Mouse (Mus musculus) small intestine, adult 2 months (tissue): ENCODE measurements at regions not wholly inside any gene's neighbourhood (a gene's known extent, or its start where the extent isn't known, plus 50 kb on each side); places are given as distances from the start of the nearest gene placed in this dataset.

Experiments used
- H3K27ac ChIP-seq: fragments of 200-500 bp; 2 replicates; pipeline ENCODE4 v1.5.1; 2012; ENCODE audit warnings: low read depth, low read length, control low read depth, inconsistent platforms; ENCODE audit not compliant: insufficient read depth
- H3K27me3 ChIP-seq: fragments of 200-500 bp; 2 replicates; pipeline ENCODE4 v1.6.1; 2012; ENCODE audit warnings: mild to moderate bottlenecking, moderate library complexity, low read length, inconsistent platforms; ENCODE audit not compliant: control insufficient read depth, insufficient read depth
- H3K36me3 ChIP-seq: fragments of 200-500 bp; 2 replicates; pipeline ENCODE4 v1.6.1; 2012; ENCODE audit warnings: mild to moderate bottlenecking, low read length, control low read depth, inconsistent platforms; ENCODE audit not compliant: control insufficient read depth, insufficient read depth
- H3K4me1 ChIP-seq: fragments of 200-500 bp; 2 replicates; pipeline ENCODE4 v1.6.1; 2012; ENCODE audit warnings: low read length, inconsistent platforms, mixed read lengths; ENCODE audit not compliant: control insufficient read depth, insufficient read depth, insufficient read length
- H3K4me3 ChIP-seq: fragments of 200-500 bp; 2 replicates; pipeline ENCODE4 v1.5.1; 2012; ENCODE audit warnings: low read depth, mild to moderate bottlenecking, control low read depth, inconsistent platforms, low read length, moderate library complexity
- CTCF ChIP-seq: fragments of 200-500 bp; IDR thresholded peaks from 2 replicates; pipeline ENCODE4 v1.5.1; 2012; ENCODE audit warnings: low read depth, mild to moderate bottlenecking, control low read depth, inconsistent platforms, low read length, moderate library complexity, mixed read lengths; ENCODE audit not compliant: insufficient replicate concordance, insufficient read length; ENCODE audit errors: extremely low read depth
- POLR2A ChIP-seq: fragments of 200-500 bp; IDR thresholded peaks from 2 replicates; pipeline ENCODE4 v1.6.1; 2012; ENCODE audit warnings: low read depth, mild to moderate bottlenecking, control low read depth, inconsistent platforms, low read length, moderate library complexity
- WGBS: fragments of 180-500 bp; shearing (Covaris S2); methylation state at CpG from one replicate; pipeline ENCODE4 v1.1.7; 2018; 5-methylcytosine and 5-hydroxymethylcytosine counted together

DNA sequence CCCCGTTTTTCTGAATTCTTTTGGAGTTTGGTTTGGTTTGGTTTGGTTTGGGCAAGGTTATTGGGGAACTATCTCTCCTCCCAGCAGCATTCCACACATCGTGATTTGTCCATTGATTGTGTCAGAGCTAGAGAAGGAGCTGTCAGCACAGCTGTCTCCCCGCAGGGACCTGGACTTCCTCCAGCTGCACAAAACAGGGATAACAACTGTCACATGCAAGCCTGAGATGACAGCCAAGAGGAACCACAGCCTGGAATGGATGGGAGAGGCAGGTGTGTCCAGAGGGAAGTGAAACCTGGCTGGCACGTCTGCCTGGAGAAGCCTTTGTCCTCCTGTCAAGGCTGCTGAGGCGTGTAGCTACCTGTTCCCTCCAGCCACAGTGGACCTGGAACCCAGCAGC lies 274.5 kb upstream of the Sulf2 start:
- 25% methylated on average over 5 of the region's 5 CpGs for WGBS
- Histone ChIP-seq H3K4me1 (peaks cover 2% of the 10 kb centered on the region), H3K36me3 (no peaks in the 10 kb centered on the region), H3K27ac (no peak overlapping the region), H3K27me3 (no peaks in the 10 kb centered on the region), H3K4me3 (no peak overlapping the region)
- TF ChIP-seq CTCF, result no peak
- TF ChIP-seq POLR2A, result no peak

- no peaks in the 10 kb centered on the region for H3K27me3 ChIP-seq
- no peaks in the 10 kb centered on the region for H3K36me3 ChIP-seq
- WGBS, result 82% methylated on average over 12 of the region's 12 CpGs
- no peak overlapping the region for H3K4me3 ChIP-seq
- no peak overlapping the region for H3K27ac ChIP-seq
- TF ChIP-seq POLR2A, result no peak
- TF ChIP-seq CTCF, result no peak
- H3K4me1 ChIP-seq, result peaks cover 2% of the 10 kb centered on the region
These were observed 274.0 kb upstream of the Sulf2 start for GRCm38 (mm10) chr2:166429494-166429893.

DNA sequence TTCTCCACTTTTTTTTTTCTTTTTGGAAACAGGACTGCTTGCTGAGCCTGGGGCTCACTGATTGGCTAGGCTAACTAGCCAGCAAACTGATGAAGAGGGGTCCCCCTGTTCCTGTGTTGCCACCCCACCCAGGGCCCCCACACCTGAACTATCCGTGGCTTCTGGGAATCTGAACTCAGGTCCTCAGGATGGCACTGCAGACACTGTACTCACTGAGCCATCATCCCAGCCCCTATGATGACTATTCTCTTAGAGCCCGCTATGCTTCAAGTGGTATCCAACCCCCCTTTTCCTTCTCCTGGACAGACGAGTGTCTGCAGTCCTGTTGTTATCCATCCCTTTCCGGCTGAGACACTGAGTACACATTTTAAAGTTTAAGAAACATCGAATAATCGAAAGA lies 271.9 kb upstream of the Sulf2 start:
- 76% methylated on average over 6 of the region's 6 CpGs for WGBS
- Histone ChIP-seq H3K36me3 (no peaks in the 10 kb centered on the region), H3K4me3 (no peak overlapping the region), H3K27me3 (no peaks in the 10 kb centered on the region), H3K4me1 (peaks cover 2% of the 10 kb centered on the region; the same call in 1 of the 2 replicates), H3K27ac (no peak overlapping the region)
- TF ChIP-seq CTCF (no peak), POLR2A (no peak)

- H3K4me3 ChIP-seq, result no peak overlapping the region
- H3K36me3 ChIP-seq, result no peaks in the 10 kb centered on the region
- no peaks in the 10 kb centered on the region for H3K27me3 ChIP-seq
- no peak for TF ChIP-seq POLR2A
- TF ChIP-seq CTCF, result no peak
- 33% methylated on average over 10 of the region's 10 CpGs for WGBS
- H3K27ac ChIP-seq, result no peak overlapping the region
- H3K4me1 ChIP-seq, result peaks cover 2% of the 10 kb centered on the region; the same call in 1 of the 2 replicates
These were observed 271.5 kb upstream of the Sulf2 start for GRCm38 (mm10) chr2:166426960-166427359.

DNA sequence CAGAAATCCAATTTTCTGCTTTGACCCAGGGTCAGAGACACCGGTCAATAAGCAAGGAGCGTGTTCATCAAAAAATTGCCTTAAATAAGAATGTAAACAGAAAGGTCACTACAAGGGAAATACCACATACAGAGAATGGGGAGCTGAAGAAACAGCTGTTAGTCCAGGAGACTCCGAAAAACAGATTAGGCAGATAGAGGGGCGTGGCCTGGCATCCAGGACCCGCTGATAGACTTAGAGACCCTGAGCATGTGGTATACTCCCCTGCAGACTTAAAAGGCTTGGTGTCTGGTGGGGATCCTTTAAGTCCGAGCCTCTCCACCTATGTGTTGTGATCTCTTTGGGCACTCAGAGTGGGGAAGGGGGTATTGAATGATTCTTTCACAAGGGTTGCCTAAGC lies 271.0 kb upstream of the Sulf2 start:
- Histone ChIP-seq H3K27ac (no peak overlapping the region), H3K27me3 (no peaks in the 10 kb centered on the region), H3K36me3 (no peaks in the 10 kb centered on the region), H3K4me3 (no peak overlapping the region), H3K4me1 (peaks cover 2% of the 10 kb centered on the region; the same call in 1 of the 2 replicates)
- WGBS, result 54% methylated on average over 6 of the region's 6 CpGs
- TF ChIP-seq CTCF, result no peak
- TF ChIP-seq POLR2A, result no peak

- WGBS, result 76% methylated on average over 3 of the region's 3 CpGs
- no peak overlapping the region for H3K27ac ChIP-seq
- TF ChIP-seq CTCF (no peak), POLR2A (no peak)
- H3K27me3 ChIP-seq, result no peaks in the 10 kb centered on the region
- H3K36me3 ChIP-seq, result no peaks in the 10 kb centered on the region
- H3K4me1 ChIP-seq, result peaks cover 2% of the 10 kb centered on the region; the same call in 1 of the 2 replicates
- H3K4me3 ChIP-seq, result no peak overlapping the region
These were observed 269.7 kb upstream of the Sulf2 start for GRCm38 (mm10) chr2:166425141-166425540.

GRCm38 (mm10) chr2:166423132-166423660 lies 267.7 kb upstream of the Sulf2 start:
- H3K36me3 ChIP-seq, result no peaks in the 10 kb centered on the region
- no peak overlapping the region for H3K27ac ChIP-seq
- H3K4me3 ChIP-seq, result no peak overlapping the region
- peaks cover 2% of the 10 kb centered on the region; the same call in 1 of the 2 replicates for H3K4me1 ChIP-seq
- WGBS, result 83% methylated on average over 6 of the region's 6 CpGs
- H3K27me3 ChIP-seq, result no peaks in the 10 kb centered on the region
- TF ChIP-seq POLR2A (no peak), CTCF (no peak)

- WGBS, result 62% methylated on average over 8 of the region's 8 CpGs
- no peak for TF ChIP-seq POLR2A
- no peak for TF ChIP-seq CTCF
- no peak overlapping the region for H3K27ac ChIP-seq
- H3K4me1 ChIP-seq, result 0 out of 2 replicates have a peak, but pooled peaks cover 1% of the 10 kb centered on the region
- H3K27me3 ChIP-seq, result no peaks in the 10 kb centered on the region
- H3K36me3 ChIP-seq, result no peaks in the 10 kb centered on the region
- no peak overlapping the region for H3K4me3 ChIP-seq
These were observed 264.8 kb upstream of the Sulf2 start for GRCm38 (mm10) chr2:166420275-166420674.
